Mouse (Mus musculus): ENCODE results near the gene Tmem229b. TPM values are rescaled to one million over a fixed set of nuclear protein-coding genes. Genes with fewer than 3 reads are reported as not detected.

Gene Tmem229b
- polyA plus RNA-seq, 1 experiment from 2014 or later: 5.7 TPM

DNA sequence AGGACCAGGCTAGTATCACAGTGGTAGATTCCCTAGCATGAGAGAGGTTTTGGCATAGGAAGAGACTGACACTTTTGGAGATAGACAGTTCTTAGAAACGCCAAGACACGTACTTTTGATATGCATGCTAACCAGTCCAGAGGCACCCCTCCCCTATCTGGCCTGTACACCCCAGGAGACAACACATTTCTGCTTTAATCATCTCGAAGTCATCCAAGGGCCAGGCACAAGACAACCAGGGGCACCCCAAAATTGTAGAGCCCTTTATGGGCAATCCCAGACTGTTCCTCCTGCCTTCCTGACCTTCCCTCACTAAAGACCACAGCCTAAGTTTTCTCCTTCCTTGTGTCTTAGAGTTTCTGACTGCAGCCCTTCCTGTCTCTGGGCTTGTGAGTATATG lies 91.9 kb downstream of the Tmem229b start:
- Histone ChIP-seq H3K9ac (ENCODE audit: low read length) (no peak overlapping the region), H3K4me3 (ENCODE audit: low read depth, low read length) (no peak overlapping the region), H3K4me2 (ENCODE audit: low read length) (no peak overlapping the region), H3K36me3 (ENCODE audit: control insufficient read depth, insufficient read depth, low read length) (no peaks in the 10 kb centered on the region), H3K4me1 (replicated peaks; ENCODE audit: control insufficient read depth, insufficient read depth, low read length) (peaks cover 12% of the 10 kb centered on the region; the same call in 1 of the 2 replicates), H3K9me3 (ENCODE audit: control insufficient read depth, low read length) (no peaks in the 10 kb centered on the region), H3K27me3 (replicated peaks; ENCODE audit: control insufficient read depth, insufficient read depth, low read length) (peaks cover 17% of the 10 kb centered on the region), H3K27ac (ENCODE audit: low read depth) (no peak overlapping the region)
- DNase-seq (ENCODE audit: low spot score) (no peak), ATAC-seq (replicated peaks; ENCODE audit: low FRiP score, low TSS enrichment, low read depth) (no peak)
- 76% methylated on average over 3 of the region's 3 CpGs for WGBS

DNA sequence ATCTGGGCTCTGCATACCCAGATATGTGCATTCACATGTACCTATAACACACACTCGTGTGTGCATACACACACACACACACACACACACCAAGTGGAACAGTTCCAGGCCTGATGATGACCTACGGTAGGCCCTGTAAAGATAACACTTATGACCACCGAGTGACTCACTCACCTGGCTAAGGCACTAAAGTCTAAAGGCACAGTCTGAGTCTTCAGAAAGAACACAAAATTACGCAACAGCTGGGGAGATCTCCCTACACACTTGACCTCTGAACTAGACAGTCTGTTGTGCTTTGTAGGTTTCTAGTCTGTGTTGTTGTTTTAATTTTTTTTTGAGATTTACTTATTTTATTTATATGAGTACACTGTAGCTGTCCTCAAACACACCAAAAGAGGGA lies 93.0 kb downstream of the Tmem229b start:
- Histone ChIP-seq H3K4me2 (ENCODE audit: low read length) (no peak overlapping the region), H3K9me3 (ENCODE audit: control insufficient read depth, low read length) (no peaks in the 10 kb centered on the region), H3K27ac (ENCODE audit: low read depth) (no peak overlapping the region), H3K4me3 (ENCODE audit: low read depth, low read length) (no peak overlapping the region), H3K27me3 (replicated peaks; ENCODE audit: control insufficient read depth, insufficient read depth, low read length) (peaks cover 25% of the 10 kb centered on the region), H3K9ac (ENCODE audit: low read length) (no peak overlapping the region), H3K36me3 (ENCODE audit: control insufficient read depth, insufficient read depth, low read length) (no peaks in the 10 kb centered on the region), H3K4me1 (replicated peaks; ENCODE audit: control insufficient read depth, insufficient read depth, low read length) (peaks cover 12% of the 10 kb centered on the region; the same call in 1 of the 2 replicates)
- DNase-seq (ENCODE audit: low spot score) (no peak), ATAC-seq (replicated peaks; ENCODE audit: low FRiP score, low TSS enrichment, low read depth) (no peak)
- WGBS: 82% methylated on average over 4 of the region's 4 CpGs

Other genes starting within 250 kb of the Tmem229b start
- 52.8 and 65.6 TPM in 2 replicates for gene Atp6v1d, start 146.0 kb downstream of the Tmem229b start, polyA plus RNA-seq (2014; fragmentation: Nextera tagmentation; extraction: Ambion mirVana)
- 220 and 223 TPM in 2 replicates for gene Eif2s1, start 145.8 kb downstream of the Tmem229b start, polyA plus RNA-seq (2014; fragmentation: Nextera tagmentation; extraction: Ambion mirVana)
- gene Plek2, start 100.7 kb downstream of the Tmem229b start, polyA plus RNA-seq (2014; fragmentation: Nextera tagmentation; extraction: Ambion mirVana): 13.6 and 16.2 TPM in 2 replicates
- gene Plekhh1, start 21.5 kb upstream of the Tmem229b start, polyA plus RNA-seq (2014; fragmentation: Nextera tagmentation; extraction: Ambion mirVana): 6.7 and 6.8 TPM in 2 replicates
- gene Pigh, start 82.0 kb upstream of the Tmem229b start, polyA plus RNA-seq (2014; fragmentation: Nextera tagmentation; extraction: Ambion mirVana): 27.3 and 33.5 TPM in 2 replicates
- gene Arg2, start 123.2 kb upstream of the Tmem229b start, polyA plus RNA-seq (2014; fragmentation: Nextera tagmentation; extraction: Ambion mirVana): 0.46 and 0.91 TPM in 2 replicates
- gene Vti1b, start 165.0 kb upstream of the Tmem229b start, polyA plus RNA-seq (2014; fragmentation: Nextera tagmentation; extraction: Ambion mirVana): 85.4 and 94.7 TPM in 2 replicates
- gene Rdh11, start 184.7 kb upstream of the Tmem229b start, polyA plus RNA-seq (2014; fragmentation: Nextera tagmentation; extraction: Ambion mirVana): 38.5 and 39.6 TPM in 2 replicates
- 1.2 TPM in 2 replicates for gene Rdh12, start 201.3 kb upstream of the Tmem229b start, polyA plus RNA-seq (2014; fragmentation: Nextera tagmentation; extraction: Ambion mirVana)